Mouse (Mus musculus) liver, adult 2 months (tissue): ENCODE measurements around the gene Catsperb. TPM values are rescaled to one million over a fixed set of nuclear protein-coding genes. Genes with fewer than 3 reads are reported as not detected.
"Not testable (repeated sequence)": the region's sequence is repeated elsewhere in the genome, so short reads cannot be mapped to it uniquely, and the experiment has no call there.

Source experiments
- DNase-seq: peaks from one replicate; pipeline ENCODE4 v3.0.0-alpha.2; 2011; ENCODE audit warnings: low read depth, low spot score; ENCODE audit errors: extremely low read depth
- H3K27ac ChIP-seq: fragments of 200-500 bp; replicated peaks from 2 replicates; pipeline ENCODE4 v1.5.1; 2012; ENCODE audit warnings: low read depth, mild to moderate bottlenecking, control low read depth, inconsistent platforms, low read length; ENCODE audit not compliant: insufficient read depth
- H3K27me3 ChIP-seq: fragments of 200-500 bp; 2 replicates; pipeline ENCODE4 v1.6.1; 2012; ENCODE audit warnings: mild to moderate bottlenecking, moderate library complexity, low read length, inconsistent platforms; ENCODE audit not compliant: control insufficient read depth, insufficient read depth
- H3K36me3 ChIP-seq: fragments of 200-500 bp; 2 replicates; pipeline ENCODE4 v1.6.1; 2012; ENCODE audit warnings: low read length, inconsistent platforms; ENCODE audit not compliant: control insufficient read depth, insufficient read depth
- H3K4me1 ChIP-seq: fragments of 200-500 bp; 2 replicates; pipeline ENCODE4 v1.6.1; 2011; ENCODE audit warnings: low read length; ENCODE audit not compliant: control insufficient read depth, insufficient read depth
- H3K4me3 ChIP-seq: fragments of 200-500 bp; 2 replicates; pipeline ENCODE4 v1.5.1; 2011; ENCODE audit warnings: low read depth, mild to moderate bottlenecking, control low read depth, low read length, moderate library complexity; ENCODE audit not compliant: insufficient read depth
- H3K79me2 ChIP-seq: fragments of 200-500 bp; 2 replicates; pipeline ENCODE4 v1.6.1; 2012; ENCODE audit warnings: inconsistent platforms, mild to moderate bottlenecking, low read length, moderate library complexity; ENCODE audit not compliant: control insufficient read depth, insufficient read depth
- H3K9ac ChIP-seq: fragments of 200-500 bp; 2 replicates; pipeline ENCODE4 v1.6.1; 2012; ENCODE audit warnings: low read depth, mild to moderate bottlenecking, control low read depth, inconsistent platforms, low read length
- CTCF ChIP-seq: fragments of 200-500 bp; IDR thresholded peaks from 2 replicates; pipeline ENCODE4 v1.5.1; 2011; ENCODE audit warnings: low read depth, low read length, control low read depth
- POLR2A ChIP-seq: fragments of 200-500 bp; IDR thresholded peaks from 2 replicates; pipeline ENCODE4 v1.6.1; 2011; ENCODE audit warnings: low read length, control low read depth; ENCODE audit not compliant: insufficient read depth; ENCODE audit errors: extremely low read depth
- WGBS: fragments of 180-500 bp; shearing (Covaris S2); methylation state at CpG from one replicate; pipeline ENCODE4 v1.1.7; 2018; 5-methylcytosine and 5-hydroxymethylcytosine counted together
- polyA plus RNA-seq: library from polyadenylated mRNA; depleted of rRNA; stranded (reverse); fragments of >200 nt; gene quantifications from 2 replicates; pipeline ENCODE4 v1.2.3, GENCODE M21; 2012; rRNA removed
- total RNA-seq: library from RNA; depleted of rRNA; stranded (reverse); fragments of >200 nt; gene quantifications from 2 replicates; pipeline ENCODE4 v1.2.3, GENCODE M21; 2014; rRNA removed

Catsperb gene
- total RNA-seq: not detected in 2 replicates
- not detected in 2 replicates for polyA plus RNA-seq

DNA sequence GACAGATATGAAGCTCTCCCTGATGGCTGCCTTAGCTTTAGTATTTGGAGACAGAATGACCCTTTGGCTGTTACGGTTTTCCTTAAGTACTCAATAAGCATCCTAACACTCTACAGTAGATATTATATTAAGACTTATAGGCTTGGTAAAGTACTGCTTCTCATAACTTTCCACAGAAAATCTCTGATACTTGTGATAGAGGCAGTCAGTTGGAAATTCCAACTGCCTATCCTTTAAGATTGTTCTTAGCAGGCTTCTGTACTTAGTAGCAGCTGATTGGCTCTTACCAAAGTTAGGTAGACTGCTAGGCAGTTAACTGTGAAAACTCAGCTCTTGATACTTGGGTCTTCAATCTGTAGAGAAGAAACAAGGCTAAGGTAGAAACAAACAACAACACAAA is at the start of gene Catsperb:
Gene Catsperb (plus strand): TSS at position 301 of the 400 bp plus-strand sequence.
- not testable (repeated sequence) for H3K4me3 ChIP-seq, H3K79me2 ChIP-seq, H3K27ac ChIP-seq, H3K4me1 ChIP-seq, H3K27me3 ChIP-seq, H3K9ac ChIP-seq, DNase-seq, H3K36me3 ChIP-seq
- 92% methylated on average over 1 of the region's 1 CpGs for WGBS

GRCm38 (mm10) chr12:101361468-101361867 is 43.0 kb upstream of the Catsperb start:
- H3K27me3 ChIP-seq, H3K4me1 ChIP-seq, H3K79me2 ChIP-seq, DNase-seq, H3K27ac ChIP-seq, H3K9ac ChIP-seq, H3K4me3 ChIP-seq, H3K36me3 ChIP-seq: not testable (repeated sequence)
- 81% methylated on average over 1 of the region's 1 CpGs for WGBS

- H3K79me2 ChIP-seq, H3K27me3 ChIP-seq, H3K36me3 ChIP-seq, H3K27ac ChIP-seq, H3K4me3 ChIP-seq, H3K9ac ChIP-seq, H3K4me1 ChIP-seq, DNase-seq: not testable (repeated sequence)
- WGBS: 57% methylated on average over 1 of the region's 1 CpGs
Measured at GRCm38 (mm10) chr12:101381460-101381859, 23.0 kb upstream of the Catsperb start.

DNA sequence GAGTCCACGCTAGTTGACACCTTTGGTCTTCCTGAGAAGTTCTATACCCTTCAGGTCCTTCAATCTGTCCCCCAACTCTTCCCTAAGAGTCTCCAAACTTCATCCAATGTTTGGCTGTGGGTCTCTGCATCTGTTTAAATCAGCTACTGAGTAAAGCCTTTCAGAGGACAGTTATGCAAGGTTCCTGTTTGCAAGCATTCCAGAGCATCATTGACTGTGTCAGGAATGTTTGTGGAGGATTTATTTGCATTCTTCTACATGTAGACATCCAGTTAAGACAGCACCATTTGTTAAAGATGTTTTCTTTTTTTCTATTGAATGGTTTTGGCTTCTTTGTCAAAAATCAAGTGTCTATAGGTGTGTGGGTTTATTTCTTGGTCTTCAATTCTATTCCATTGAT is 21.7 kb downstream of the Catsperb start:
- Histone ChIP-seq H3K9ac (no peak overlapping the region), H3K4me1 (no peaks in the 10 kb centered on the region)
- 82% methylated on average over 1 of the region's 1 CpGs for WGBS

DNA sequence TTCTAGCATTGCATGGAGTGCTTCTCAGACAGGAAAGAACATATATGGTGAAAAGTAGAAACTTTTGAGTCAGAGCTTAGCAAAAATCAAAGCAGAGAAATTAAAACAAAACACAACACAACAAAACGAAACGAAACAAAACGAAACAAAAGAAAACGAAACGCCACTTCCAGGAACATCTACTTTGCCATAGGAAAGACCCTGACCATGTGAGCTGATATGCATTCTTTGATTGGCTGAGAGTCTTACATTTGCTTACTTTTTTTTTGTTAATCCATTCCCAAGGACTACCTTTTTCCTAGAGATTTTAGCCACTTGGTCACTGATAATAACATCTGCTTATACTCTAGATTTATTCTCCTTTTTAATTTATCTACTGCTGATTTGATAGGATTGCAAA is 57.6 kb downstream of the Catsperb start:
- no peak overlapping the region for H3K27ac ChIP-seq
- 88% methylated on average over 5 of the region's 5 CpGs for WGBS
- TF ChIP-seq CTCF: no peak
- no peak for TF ChIP-seq POLR2A

More for the DNA sequence above, 21.7 kb downstream of the Catsperb start:
- Histone ChIP-seq H3K36me3 (no peaks in the 10 kb centered on the region), H3K27ac (no peak overlapping the region), H3K4me3 (no peak overlapping the region), H3K27me3 (no peaks in the 10 kb centered on the region), H3K79me2 (no peaks in the 10 kb centered on the region)
- DNase-seq: no peak
- TF ChIP-seq CTCF (no peak), POLR2A (no peak)

DNA sequence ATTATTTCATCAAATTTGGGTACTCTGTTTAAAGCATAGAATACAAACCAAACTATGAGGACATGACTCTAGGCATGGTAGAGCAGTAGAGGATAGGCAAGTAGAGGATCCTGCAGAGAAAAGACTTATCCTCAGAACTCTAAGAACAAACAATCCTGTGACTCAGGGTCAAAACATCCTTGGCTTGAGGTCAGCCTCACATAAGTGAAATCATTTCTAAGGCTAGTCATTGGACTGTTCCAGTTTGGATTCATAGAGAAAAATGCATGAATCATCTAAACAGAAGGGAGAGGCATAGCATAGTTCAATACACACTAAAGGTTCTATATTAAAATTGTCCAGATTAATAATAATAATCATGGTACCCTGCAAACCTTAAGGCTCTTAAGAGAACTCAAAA is 79.1 kb downstream of the Catsperb start:
- Histone ChIP-seq H3K27ac (no peak overlapping the region), H3K79me2 (no peaks in the 10 kb centered on the region), H3K9ac (no peak overlapping the region), H3K4me1 (no peaks in the 10 kb centered on the region), H3K36me3 (no peaks in the 10 kb centered on the region), H3K27me3 (no peaks in the 10 kb centered on the region), H3K4me3 (no peak overlapping the region)
- no peak for DNase-seq
- no peak for TF ChIP-seq POLR2A
- no peak for TF ChIP-seq CTCF

More for the DNA sequence above, 57.6 kb downstream of the Catsperb start:
- Histone ChIP-seq H3K27me3 (no peaks in the 10 kb centered on the region), H3K4me1 (no peaks in the 10 kb centered on the region), H3K4me3 (no peak overlapping the region), H3K9ac (no peak overlapping the region), H3K79me2 (no peaks in the 10 kb centered on the region), H3K36me3 (no peaks in the 10 kb centered on the region)
- DNase-seq: no peak

- not testable (repeated sequence) for H3K4me1 ChIP-seq, H3K27ac ChIP-seq, H3K9ac ChIP-seq, H3K4me3 ChIP-seq, H3K36me3 ChIP-seq, H3K27me3 ChIP-seq, DNase-seq, H3K79me2 ChIP-seq
- WGBS: 73% methylated on average over 2 of the region's 2 CpGs
Measured at GRCm38 (mm10) chr12:101511326-101511725, 106.9 kb downstream of the Catsperb start.

- not testable (repeated sequence) for DNase-seq, H3K4me1 ChIP-seq, H3K27ac ChIP-seq, H3K27me3 ChIP-seq, H3K4me3 ChIP-seq, H3K36me3 ChIP-seq, H3K79me2 ChIP-seq, H3K9ac ChIP-seq
Measured at GRCm38 (mm10) chr12:101606622-101607021, 202.2 kb downstream of the Catsperb start.
